Mouse (Mus musculus) frontal cortex, postnatal 14 days (tissue): Measurements from ENCODE around the gene Hist1h1c.
"Not testable (repeated sequence)": the region's sequence is repeated elsewhere in the genome, so short reads cannot be mapped to it uniquely, and the experiment has no call there.

ENCODE experiments used
- DNase-seq, 2 experiments: peaks; one replicate each; pipeline ENCODE4 v3.0.0; 2022; ENCODE audit warnings: low spot score in 2 of 2

Hist1h1c gene

GRCm38 (mm10) chr13:23760972-23761864 lies 22.6 kb downstream of the Hist1h1c start, which contains the start of gene Hist1h4a:
TSS of gene Hist1h4a (minus strand) at chr13:23761230.
- DNase-seq, result peak; percentile 99

- DNase-seq, result peak; percentile 36 to 48
These were observed 23.5 kb downstream of the Hist1h1c start, which contains the start of gene Hist1h3a for GRCm38 (mm10) chr13:23761871-23762821. TSS of gene Hist1h3a (minus strand) at chr13:23762386.

GRCm38 (mm10) chr13:23763242-23763585 lies 24.6 kb downstream of the Hist1h1c start:
- no peak for DNase-seq

- DNase-seq, result peak; percentile 72 to 73
These were observed 25.1 kb downstream of the Hist1h1c start, which contains the start of gene Hist1h1a for GRCm38 (mm10) chr13:23763586-23764323. TSS of gene Hist1h1a (plus strand) at chr13:23763666.

GRCm38 (mm10) chr13:23764324-23765171 lies 25.9 kb downstream of the Hist1h1c start:
- no peak for DNase-seq

GRCm38 (mm10) chr13:23765172-23765513 lies 26.5 kb downstream of the Hist1h1c start:
- DNase-seq, result no peak

- DNase-seq, result no peak
These were observed 28.2 kb downstream of the Hist1h1c start for GRCm38 (mm10) chr13:23766772-23767171.

- DNase-seq, result no peak
These were observed 30.3 kb downstream of the Hist1h1c start for GRCm38 (mm10) chr13:23768834-23769397.

- not testable (repeated sequence) for DNase-seq
These were observed 31.0 kb downstream of the Hist1h1c start, which contains the start of gene Trim38 for GRCm38 (mm10) chr13:23769613-23770012. TSS of gene Trim38 (plus strand) at chr13:23769913.

GRCm38 (mm10) chr13:23772561-23773313 lies 34.1 kb downstream of the Hist1h1c start:
- peak; percentile 27 to 30 for DNase-seq

GRCm38 (mm10) chr13:23778339-23778738 lies 39.7 kb downstream of the Hist1h1c start:
- no peak for DNase-seq

GRCm38 (mm10) chr13:23779025-23779424 lies 40.4 kb downstream of the Hist1h1c start:
- DNase-seq, result no peak
